Mouse (Mus musculus) testis, adult 2 months (tissue): ENCODE data around the gene Cxadr.

ENCODE experiments used
- CTCF ChIP-seq: fragments of 200-500 bp; IDR thresholded peaks from 2 replicates; pipeline ENCODE4 v1.5.1; 2012; ENCODE audit warnings: low read depth, mild to moderate bottlenecking, inconsistent platforms, low read length, moderate library complexity; ENCODE audit not compliant: control insufficient read depth, insufficient read depth, insufficient replicate concordance
- POLR2A ChIP-seq: fragments of 200-500 bp; IDR thresholded peaks from 2 replicates; pipeline ENCODE4 v1.6.1; 2012; ENCODE audit warnings: low read depth, mild to moderate bottlenecking, inconsistent platforms, low read length, moderate library complexity; ENCODE audit not compliant: control insufficient read depth

- TF ChIP-seq POLR2A = no peak; the same call in 1 of the 2 replicates
- no peak for TF ChIP-seq CTCF
Measured at GRCm38 (mm10) chr16:78376745-78377570, 75.7 kb downstream of the Cxadr start, which contains the start of gene Btg3.
